Mouse (Mus musculus) activated CD4-positive, CD25-positive, alpha-beta regulatory T cell, adult 4 months (primary cell): ENCODE results near the gene Vmn2r95. TPM values are rescaled to one million over a fixed set of nuclear protein-coding genes. Genes with fewer than 3 reads are reported as not detected.
A peak's percentile ranks its signal among the peaks of the same experiment; 100 is the strongest.

Experiments
- ATAC-seq: one replicate; pipeline ENCODE4 v1.8.0; 2017
- polyA plus RNA-seq, 2 experiments: library from polyadenylated mRNA; unstranded; fragments of 100-300 nt; shearing (Covaris generic); gene quantifications; one replicate each; pipeline ENCODE4 v1.2.1; 2017

Vmn2r95 gene
- polyA plus RNA-seq: under 1 TPM in 1 of 2 experiments, not detected in 1; 0.04 TPM

- no peak for ATAC-seq
Observed at GRCm38 (mm10) chr17:18423778-18424177, at the start of gene Vmn2r95. Vmn2r95 (plus strand) TSS chr17:18424078.

- ATAC-seq: no peak
Observed at GRCm38 (mm10) chr17:18455619-18456140, 31.8 kb downstream of the Vmn2r95 start.

DNA sequence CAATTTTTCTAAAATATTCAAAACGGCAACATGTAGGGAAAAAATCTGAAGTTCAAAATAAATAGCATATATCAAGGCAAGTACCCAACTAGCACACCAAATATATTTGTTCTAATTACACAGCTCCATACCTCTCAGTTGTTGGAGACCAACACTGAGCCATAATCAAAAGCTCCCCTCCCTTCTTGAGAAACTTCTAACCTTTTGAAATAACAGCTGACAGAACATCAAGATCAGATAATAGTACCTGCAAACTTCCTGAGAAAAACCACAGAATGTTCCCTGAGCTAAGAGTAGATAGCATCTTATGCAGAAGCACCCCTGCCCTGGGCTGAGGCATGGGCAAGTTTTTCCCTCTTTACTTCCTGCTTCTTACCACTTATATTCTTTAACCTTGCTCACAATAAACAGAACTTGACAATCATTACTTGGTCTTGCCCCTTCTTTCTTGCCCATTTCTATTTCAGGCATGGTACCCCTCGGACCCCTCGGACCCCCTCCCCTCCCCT, 34.3 kb downstream of the Vmn2r95 start:
- peak; percentile 81 for ATAC-seq

GRCm38 (mm10) chr17:18462695-18463094, 38.8 kb downstream of the Vmn2r95 start:
- ATAC-seq: peak; percentile 43

DNA sequence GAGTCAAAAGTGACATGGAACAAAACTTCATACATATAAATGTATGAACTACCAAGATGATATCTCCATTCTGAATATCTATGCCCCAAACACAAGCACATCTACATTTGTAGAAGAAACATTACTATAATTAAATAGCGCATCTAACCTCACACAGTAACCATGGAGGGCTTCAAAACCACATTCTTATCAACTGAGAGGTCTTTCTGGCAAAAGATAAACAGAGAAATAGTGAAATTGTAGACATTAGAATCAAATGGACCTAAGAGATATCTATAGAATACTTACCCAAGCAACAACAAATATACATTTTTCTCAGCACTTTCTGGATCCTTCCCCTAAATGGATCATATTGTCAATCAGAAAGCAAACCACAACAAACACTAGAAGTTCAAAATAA, 56.0 kb downstream of the Vmn2r95 start:
- no peak for ATAC-seq

Other genes with a start within 250 kb of the Vmn2r95 start
- not detected for gene Vmn2r94, start 146.3 kb upstream of the Vmn2r95 start, polyA plus RNA-seq
- gene Vmn2r93, start 126.0 kb upstream of the Vmn2r95 start, polyA plus RNA-seq: under 1 TPM in 1 of 2 experiments, not detected in 1; 0.05 TPM
- 1 to 10 TPM; 1.2 TPM for gene Vmn2r96, start 149.1 kb downstream of the Vmn2r95 start, polyA plus RNA-seq